Mouse (Mus musculus) intestine, embryonic 16.5 days (tissue): ENCODE data around the gene 1500011B03Rik. TPM values are rescaled to one million over a fixed set of nuclear protein-coding genes. Genes with fewer than 3 reads are reported as not detected.

Experiments used
- ATAC-seq: fragments of 200-750 bp; cut with Nextera tagmentation; 2 replicates; pipeline ENCODE4 v1.8.0; 2017; ENCODE audit warnings: moderate TSS enrichment, moderate library complexity
- H3K27ac ChIP-seq: fragments of 300-500 bp; sonication (generic); 2 replicates; pipeline ENCODE4 v1.5.1; 2014; ENCODE audit warnings: mild to moderate bottlenecking, low read length
- H3K27me3 ChIP-seq: fragments of 300-500 bp; sonication (generic); replicated peaks from 2 replicates; pipeline ENCODE4 v1.6.1; 2014; ENCODE audit warnings: low read length, control low read depth, mixed read lengths; ENCODE audit not compliant: control insufficient read depth, insufficient read depth
- H3K36me3 ChIP-seq: fragments of 300-500 bp; sonication (generic); 2 replicates; pipeline ENCODE4 v1.6.1; 2014; ENCODE audit warnings: low read length, control low read depth; ENCODE audit not compliant: control insufficient read depth, insufficient read depth
- H3K4me1 ChIP-seq: fragments of 300-500 bp; sonication (generic); 2 replicates; pipeline ENCODE4 v1.6.1; 2014; ENCODE audit warnings: low read length, control low read depth, mixed read lengths; ENCODE audit not compliant: control insufficient read depth, insufficient read depth
- H3K4me2 ChIP-seq: fragments of 300-500 bp; sonication (generic); 2 replicates; pipeline ENCODE4 v1.6.1; 2014; ENCODE audit warnings: low read depth, low read length, control low read depth
- H3K4me3 ChIP-seq: fragments of 300-500 bp; sonication (generic); 2 replicates; pipeline ENCODE4 v1.5.1; 2014; ENCODE audit warnings: mild to moderate bottlenecking, low read length
- H3K9ac ChIP-seq: fragments of 300-500 bp; sonication (generic); 2 replicates; pipeline ENCODE4 v1.6.1; 2014; ENCODE audit warnings: low read depth, low read length
- H3K9me3 ChIP-seq: fragments of 300-500 bp; sonication (generic); 2 replicates; pipeline ENCODE4 v1.6.1; 2016; ENCODE audit warnings: low read length, control low read depth; ENCODE audit not compliant: control insufficient read depth
- WGBS: fragments of 180-500 bp; shearing (Covaris S2); extraction: QIAGEN DNeasy Blood & Tissue Kit; methylation state at CpG from one replicate; pipeline ENCODE4 v1.1.7; 2014; 5-methylcytosine and 5-hydroxymethylcytosine counted together
- polyA plus RNA-seq: library from polyadenylated mRNA; unstranded; fragments of >200 nt; fragmentation: Nextera tagmentation; extraction: Ambion mirVana; gene quantifications from 2 replicates; pipeline ENCODE4 v1.2.1, GENCODE M21; 2015

Gene 1500011B03Rik
- polyA plus RNA-seq, 1 experiment from 2014 or later: 54.7 TPM

DNA sequence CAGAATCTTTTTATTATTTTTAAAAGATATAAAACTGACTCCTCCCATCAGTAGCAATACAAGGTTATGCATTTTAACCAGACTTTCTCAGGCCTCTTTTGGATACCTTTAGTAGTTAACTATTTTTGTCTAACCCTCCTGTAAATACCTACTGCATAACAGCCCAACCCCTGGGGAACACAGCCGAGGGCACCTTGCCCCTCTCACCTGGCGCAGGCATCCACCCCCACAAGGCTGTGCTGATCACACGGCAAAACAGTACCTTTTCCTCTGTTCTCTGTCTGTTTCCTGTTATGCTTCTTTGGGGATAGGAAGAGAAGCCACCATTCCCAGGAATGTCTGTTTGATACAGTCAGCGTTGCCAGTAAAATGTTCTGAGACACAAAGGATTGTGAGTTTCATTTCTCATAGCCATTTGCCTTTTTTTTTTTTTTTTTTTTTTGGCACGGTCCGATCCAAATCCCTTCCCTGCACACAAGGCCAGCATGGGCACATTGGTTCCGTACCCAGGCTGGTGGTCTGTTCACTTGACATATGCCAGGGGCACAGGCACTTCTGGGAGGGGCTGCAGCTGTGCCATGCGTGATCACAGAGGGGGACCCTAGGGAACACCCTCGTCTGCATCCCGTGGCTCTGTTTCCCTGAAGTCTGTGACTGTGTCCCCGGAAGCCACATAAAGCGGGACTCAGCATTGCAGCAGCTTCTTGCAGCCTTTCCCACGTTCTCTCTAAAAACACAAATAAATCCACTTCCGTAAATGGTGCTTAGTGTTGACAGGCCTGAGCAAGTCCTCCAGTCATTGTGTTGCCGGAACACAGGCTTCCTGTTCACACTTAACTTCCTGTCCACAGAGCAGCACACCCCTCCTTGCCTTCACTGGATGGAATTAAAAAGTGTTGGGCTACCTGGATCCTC lies 17.6 kb downstream of the 1500011B03Rik start:
- H3K4me2 ChIP-seq: no peak overlapping the region
- 73% methylated on average over 15 of the region's 15 CpGs for WGBS
- no peak overlapping the region for H3K9ac ChIP-seq
- no peaks in the 10 kb centered on the region for H3K27me3 ChIP-seq
- 0 out of 2 replicates have a peak, but pooled peaks cover 3% of the 10 kb centered on the region for H3K4me1 ChIP-seq
- H3K9me3 ChIP-seq: no peaks in the 10 kb centered on the region
- ATAC-seq: no peak
- H3K36me3 ChIP-seq: peaks cover 19% of the 10 kb centered on the region; the same call in 1 of the 2 replicates
- peak overlapping the region; percentile 42 for H3K27ac ChIP-seq
- no peak overlapping the region for H3K4me3 ChIP-seq

DNA sequence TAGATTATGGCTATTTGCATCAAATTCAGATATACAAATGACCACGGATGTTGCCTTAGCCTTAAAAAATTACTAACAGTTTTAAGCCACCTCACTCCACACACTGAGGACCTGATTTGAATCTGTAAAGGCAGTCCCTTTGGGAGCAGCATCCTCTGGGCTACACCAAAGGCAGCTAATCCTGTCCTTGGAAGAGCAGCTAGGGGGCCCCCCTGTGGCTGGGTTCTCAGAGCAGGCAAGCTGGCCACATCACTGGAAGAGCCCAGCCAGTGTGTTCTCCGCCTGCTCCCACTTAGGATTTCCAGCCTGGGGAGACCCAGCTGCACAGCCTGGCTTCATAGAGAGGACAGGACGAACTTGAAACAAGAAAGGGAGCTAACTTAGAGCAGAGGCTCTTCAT lies 18.3 kb downstream of the 1500011B03Rik start:
- 0 out of 2 replicates have a peak, but pooled peaks cover 3% of the 10 kb centered on the region for H3K4me1 ChIP-seq
- ATAC-seq: no peak
- no peak overlapping the region for H3K9ac ChIP-seq
- H3K9me3 ChIP-seq: no peaks in the 10 kb centered on the region
- no peak overlapping the region for H3K4me3 ChIP-seq
- H3K4me2 ChIP-seq: no peak overlapping the region
- no peaks in the 10 kb centered on the region for H3K27me3 ChIP-seq
- H3K27ac ChIP-seq: no peak overlapping the region
- peaks cover 19% of the 10 kb centered on the region; the same call in 1 of the 2 replicates for H3K36me3 ChIP-seq
- 51% methylated on average over 3 of the region's 3 CpGs for WGBS

DNA sequence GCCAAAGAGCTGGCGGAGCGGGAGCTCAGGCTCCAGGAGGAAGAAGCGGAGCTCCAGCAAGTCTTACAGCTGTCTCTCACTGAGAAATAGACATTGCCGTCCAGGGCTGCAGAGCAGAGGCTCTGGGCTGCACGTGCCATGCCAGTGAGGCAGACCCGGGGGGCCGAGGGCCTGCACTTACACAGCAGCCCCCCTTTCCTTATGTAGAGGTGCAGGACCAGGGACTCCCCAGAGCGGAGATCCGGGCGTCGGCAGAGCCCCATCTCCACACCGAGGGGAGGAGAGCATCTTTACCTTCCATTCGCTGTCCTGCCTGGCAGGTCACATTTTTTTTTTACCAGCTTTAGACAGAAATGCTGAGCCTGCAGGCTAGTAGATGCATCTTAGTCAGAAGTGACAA lies 18.9 kb downstream of the 1500011B03Rik start:
- H3K4me3 ChIP-seq: no peak overlapping the region
- 90% methylated on average over 13 of the region's 13 CpGs for WGBS
- no peak for ATAC-seq
- H3K4me2 ChIP-seq: no peak overlapping the region
- no peaks in the 10 kb centered on the region for H3K27me3 ChIP-seq
- peaks cover 19% of the 10 kb centered on the region for H3K36me3 ChIP-seq
- H3K4me1 ChIP-seq: 0 out of 2 replicates have a peak, but pooled peaks cover 3% of the 10 kb centered on the region
- H3K27ac ChIP-seq: no peak overlapping the region
- H3K9me3 ChIP-seq: no peaks in the 10 kb centered on the region
- H3K9ac ChIP-seq: no peak overlapping the region

DNA sequence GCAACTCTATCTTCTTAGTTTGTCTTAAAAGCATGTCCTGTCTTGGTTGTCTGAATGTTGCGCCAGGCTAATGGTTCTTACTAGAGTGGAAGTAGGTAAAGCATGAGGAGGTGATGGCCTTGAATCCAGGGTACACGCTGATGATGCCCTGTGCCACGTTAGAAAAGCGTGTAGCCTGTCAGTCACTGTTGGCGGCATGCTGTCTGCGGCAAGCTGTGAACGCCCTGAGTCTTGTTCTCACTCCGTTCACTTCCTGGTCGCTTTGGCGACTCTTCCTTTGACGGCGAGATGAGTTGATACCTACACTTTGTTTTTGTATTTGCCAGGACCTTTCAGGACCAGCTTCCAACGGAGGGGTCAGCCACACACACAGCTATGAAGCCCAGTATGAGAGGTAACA lies 20.0 kb downstream of the 1500011B03Rik start:
- Histone ChIP-seq H3K4me1 (0 out of 2 replicates have a peak, but pooled peaks cover 3% of the 10 kb centered on the region), H3K36me3 (peaks cover 20% of the 10 kb centered on the region), H3K4me2 (no peak overlapping the region), H3K4me3 (no peak overlapping the region), H3K9ac (no peak overlapping the region), H3K9me3 (no peaks in the 10 kb centered on the region), H3K27me3 (no peaks in the 10 kb centered on the region), H3K27ac (no peak overlapping the region)
- ATAC-seq: no peak
- WGBS: 92% methylated on average over 13 of the region's 13 CpGs

DNA sequence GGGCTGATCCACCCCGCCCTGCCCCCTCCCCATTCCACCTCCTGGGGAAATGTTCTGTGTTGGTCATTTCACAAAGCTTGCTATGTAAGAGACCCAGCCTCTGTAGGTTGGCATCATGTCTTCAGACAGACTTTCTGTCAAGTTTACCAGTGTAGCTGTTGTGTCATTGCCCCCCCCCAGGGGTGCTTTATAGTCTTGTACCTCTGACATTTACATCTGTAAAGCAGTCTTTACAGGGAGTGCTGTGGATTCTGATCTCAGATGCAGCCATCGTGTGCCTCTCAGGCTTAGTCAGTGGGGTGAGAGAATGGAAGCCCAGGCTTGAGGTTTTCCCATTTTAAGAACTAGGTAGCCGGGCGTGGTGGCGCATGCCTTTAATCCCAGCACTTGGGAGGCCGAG lies 21.4 kb downstream of the 1500011B03Rik start:
- Histone ChIP-seq H3K9ac (no peak overlapping the region), H3K4me2 (no peak overlapping the region), H3K27me3 (no peaks in the 10 kb centered on the region), H3K4me1 (no peaks in the 10 kb centered on the region), H3K36me3 (peaks cover 23% of the 10 kb centered on the region), H3K27ac (no peak overlapping the region), H3K4me3 (no peak overlapping the region), H3K9me3 (no peaks in the 10 kb centered on the region)
- 88% methylated on average over 6 of the region's 6 CpGs for whole genome bisulfite sequencing
- ATAC-seq: no peak

DNA sequence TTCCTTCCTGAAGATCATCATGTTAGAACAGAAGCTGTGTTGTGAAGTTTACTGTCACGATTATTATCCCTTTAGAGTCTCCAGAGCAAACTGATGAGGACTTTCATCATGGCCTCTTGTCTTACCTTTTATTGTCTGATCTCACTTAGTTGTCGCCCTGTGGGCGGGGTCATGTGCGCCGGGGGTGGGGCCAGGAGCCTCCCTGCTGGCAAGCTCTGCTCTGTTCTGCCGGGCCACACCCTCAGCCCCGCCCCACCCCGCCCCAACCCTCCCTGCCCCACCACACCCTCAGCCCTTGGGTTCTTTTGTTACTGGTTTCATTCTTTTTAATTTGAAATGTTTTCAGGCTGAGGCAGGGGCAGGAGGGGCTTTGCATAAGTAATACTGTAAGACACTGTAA lies 22.2 kb downstream of the 1500011B03Rik start:
- Histone ChIP-seq H3K27ac (no peak overlapping the region), H3K4me1 (peaks cover 5% of the 10 kb centered on the region; the same call in 1 of the 2 replicates), H3K4me3 (no peak overlapping the region), H3K9me3 (no peaks in the 10 kb centered on the region), H3K36me3 (peaks cover 23% of the 10 kb centered on the region), H3K9ac (no peak overlapping the region), H3K27me3 (no peaks in the 10 kb centered on the region), H3K4me2 (no peak overlapping the region)
- ATAC-seq: peak; percentile 64
- WGBS: 16% methylated on average over 8 of the region's 8 CpGs

DNA sequence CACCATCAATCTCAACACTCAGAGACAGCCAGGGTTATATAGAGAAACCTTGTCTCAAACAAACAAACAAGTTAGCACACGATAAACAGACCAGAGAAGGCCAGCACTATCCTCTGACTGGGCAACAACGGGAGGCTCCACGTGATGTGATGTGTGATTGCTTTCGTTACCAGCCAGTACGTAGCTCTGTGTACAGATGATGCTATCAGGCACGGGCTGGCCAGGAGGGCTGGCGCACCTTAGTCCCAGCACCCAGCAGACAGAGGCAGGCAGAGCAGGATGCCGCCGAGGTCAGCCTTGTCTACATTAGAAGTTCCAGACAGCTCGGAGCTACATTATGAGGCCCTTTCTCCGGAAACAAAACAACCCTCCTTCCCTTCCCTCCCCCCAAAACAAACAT lies 23.4 kb downstream of the 1500011B03Rik start:
- no peak overlapping the region for H3K27ac ChIP-seq
- no peak overlapping the region for H3K9ac ChIP-seq
- ATAC-seq: no peak
- peaks cover 21% of the 10 kb centered on the region for H3K36me3 ChIP-seq
- no peak overlapping the region for H3K4me3 ChIP-seq
- peaks cover 10% of the 10 kb centered on the region; the same call in 1 of the 2 replicates for H3K4me1 ChIP-seq
- 73% methylated on average over 11 of the region's 11 CpGs for WGBS
- H3K27me3 ChIP-seq: no peaks in the 10 kb centered on the region
- H3K4me2 ChIP-seq: no peak overlapping the region
- no peaks in the 10 kb centered on the region for H3K9me3 ChIP-seq

DNA sequence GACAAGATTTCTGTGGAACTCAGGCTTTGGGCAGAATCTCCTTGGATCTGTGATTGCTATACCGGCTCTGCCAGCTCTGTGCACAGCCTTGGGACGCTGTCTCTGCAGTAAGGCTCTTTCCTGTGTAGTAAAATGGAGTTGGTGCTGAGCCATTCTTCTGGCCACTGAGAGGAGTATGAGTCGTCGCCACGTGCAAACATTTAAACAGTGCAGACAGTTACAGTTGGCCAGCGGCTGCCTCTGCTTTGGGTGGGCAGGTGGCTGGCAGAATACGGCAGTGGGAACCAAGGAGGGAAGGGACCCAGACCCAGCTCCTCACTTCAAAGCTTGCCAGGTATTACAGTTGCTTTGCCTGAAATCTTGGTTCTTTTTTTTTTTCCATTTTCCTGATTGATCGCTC lies 26.0 kb downstream of the 1500011B03Rik start:
- no peak for ATAC-seq
- Histone ChIP-seq H3K9me3 (no peaks in the 10 kb centered on the region), H3K27ac (no peak overlapping the region), H3K4me2 (no peak overlapping the region), H3K36me3 (peaks cover 14% of the 10 kb centered on the region; the same call in 1 of the 2 replicates), H3K4me1 (peaks cover 10% of the 10 kb centered on the region; the same call in 1 of the 2 replicates), H3K27me3 (no peaks in the 10 kb centered on the region), H3K9ac (no peak overlapping the region), H3K4me3 (no peak overlapping the region)
- WGBS: 84% methylated on average over 8 of the region's 8 CpGs

DNA sequence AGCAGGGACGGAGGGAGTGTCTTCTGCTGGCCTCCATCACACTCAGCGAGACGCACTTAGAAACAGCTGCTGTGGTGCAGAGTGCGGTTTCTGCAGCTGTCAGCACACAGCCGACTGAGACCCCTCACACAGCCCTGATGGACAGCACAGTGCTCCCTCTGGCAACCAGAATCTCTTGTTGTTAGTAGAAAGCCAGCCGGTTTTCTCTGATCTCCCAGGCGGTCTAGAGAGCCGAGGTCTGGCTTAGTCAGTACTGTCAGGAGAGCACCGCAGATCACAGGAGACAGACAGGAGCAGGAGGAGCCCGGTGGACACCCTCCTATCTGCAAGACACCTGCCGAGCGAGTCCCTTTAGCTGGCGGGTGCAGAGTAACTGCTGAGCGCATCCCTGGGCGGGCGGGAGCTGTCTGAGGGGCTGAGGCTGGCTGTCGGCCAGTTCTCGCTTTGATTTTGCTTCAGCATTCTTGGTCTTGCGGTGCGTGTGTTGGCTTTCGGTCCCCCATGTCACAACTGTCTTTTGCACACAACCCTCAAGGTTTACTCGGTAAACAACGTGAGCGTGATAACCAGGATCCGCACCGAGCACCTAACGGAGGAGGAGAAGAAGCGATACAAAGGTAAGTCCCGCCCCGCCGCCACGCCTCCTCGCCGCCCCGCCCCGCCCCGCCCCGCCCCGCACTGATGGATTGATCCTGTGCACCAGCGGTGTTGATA lies 26.8 kb downstream of the 1500011B03Rik start:
- Histone ChIP-seq H3K36me3 (peaks cover 9% of the 10 kb centered on the region; the same call in 1 of the 2 replicates), H3K4me1 (peaks cover 10% of the 10 kb centered on the region; the same call in 1 of the 2 replicates), H3K4me3 (peak overlapping the region; percentile 34), H3K9me3 (no peaks in the 10 kb centered on the region), H3K9ac (peak overlapping the region; percentile 38; the same call in 1 of the 2 replicates), H3K27me3 (no peaks in the 10 kb centered on the region), H3K27ac (no peak overlapping the region), H3K4me2 (peak overlapping the region; percentile 61)
- WGBS: 14% methylated on average over 40 of the region's 40 CpGs
- ATAC-seq: peak; percentile 54
